Mouse (Mus musculus): ENCODE data around the gene Riok2.
"Not testable (repeated sequence)": the region's sequence is repeated elsewhere in the genome, so short reads cannot be mapped to it uniquely, and the experiment has no call there.

DNA sequence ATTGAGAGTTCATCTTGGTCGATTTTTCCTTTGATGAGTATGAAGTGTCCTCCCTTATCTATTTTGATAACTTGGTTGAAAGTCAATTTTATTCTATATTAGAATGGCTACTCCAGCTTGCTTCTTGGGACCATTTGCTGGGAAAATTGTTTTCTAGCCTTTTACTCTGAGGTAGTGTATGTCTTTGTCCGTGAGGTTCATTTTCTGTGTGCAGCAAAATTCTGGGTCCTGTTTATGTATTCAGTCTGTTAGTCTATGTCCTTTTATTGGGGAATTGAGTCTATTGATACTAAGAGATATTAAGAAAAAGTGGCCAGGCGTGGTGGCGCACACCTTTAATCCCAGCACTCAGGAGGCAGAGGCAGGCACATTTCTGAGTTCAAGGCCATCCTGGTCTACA is 27.8 kb upstream of the Riok2 start:
- not testable (repeated sequence) for TF ChIP-seq CTCF (IDR thresholded peaks at IDR 0.05; ENCODE audit: extremely low read depth, insufficient read depth, insufficient read length, insufficient replicate concordance); POLR2A (IDR thresholded peaks at IDR 0.05; ENCODE audit: low read depth, low read length)
